Mouse (Mus musculus) cerebellum, adult 9-11 months (tissue): ENCODE results near the gene Rsl24d1.
"Not testable (repeated sequence)": the region's sequence is repeated elsewhere in the genome, so short reads cannot be mapped to it uniquely, and the experiment has no call there.

Experiments used
- DNase-seq: peaks from one replicate; pipeline ENCODE4 v3.0.0; 2022

Rsl24d1 gene

GRCm38 (mm10) chr9:73112919-73113906 lies at the start of gene Rsl24d1:
Gene Rsl24d1 (plus strand): TSS chr9:73113426.
- DNase-seq: peak; percentile 91

GRCm38 (mm10) chr9:73063621-73064290 lies 49.5 kb upstream of the Rsl24d1 start:
- no peak for DNase-seq

- DNase-seq: no peak
Observed at GRCm38 (mm10) chr9:73067086-73067485, 46.1 kb upstream of the Rsl24d1 start.

GRCm38 (mm10) chr9:73068230-73068679 lies 45.0 kb upstream of the Rsl24d1 start:
- DNase-seq: no peak

- DNase-seq: no peak
Observed at GRCm38 (mm10) chr9:73068688-73069087, 44.5 kb upstream of the Rsl24d1 start.

- DNase-seq: no peak
Observed at GRCm38 (mm10) chr9:73070971-73071659, 42.1 kb upstream of the Rsl24d1 start.

- DNase-seq: no peak
Observed at GRCm38 (mm10) chr9:73072426-73072825, 40.8 kb upstream of the Rsl24d1 start.

GRCm38 (mm10) chr9:73073169-73073568 lies 40.1 kb upstream of the Rsl24d1 start:
- DNase-seq: no peak

- not testable (repeated sequence) for DNase-seq
Observed at GRCm38 (mm10) chr9:73079349-73079748, 33.9 kb upstream of the Rsl24d1 start.

- DNase-seq: no peak
Observed at GRCm38 (mm10) chr9:73079801-73080325, 33.4 kb upstream of the Rsl24d1 start.

GRCm38 (mm10) chr9:73082291-73083000 lies 30.8 kb upstream of the Rsl24d1 start:
- DNase-seq: peak; percentile 95

- no peak for DNase-seq
Observed at GRCm38 (mm10) chr9:73083956-73084355, 29.3 kb upstream of the Rsl24d1 start.

GRCm38 (mm10) chr9:73085845-73086244 lies 27.4 kb upstream of the Rsl24d1 start:
- no peak for DNase-seq

- DNase-seq: no peak
Observed at GRCm38 (mm10) chr9:73087121-73087520, 26.1 kb upstream of the Rsl24d1 start.

- DNase-seq: no peak
Observed at GRCm38 (mm10) chr9:73087581-73087980, 25.6 kb upstream of the Rsl24d1 start.

- DNase-seq: no peak
Observed at GRCm38 (mm10) chr9:73089222-73089920, 23.9 kb upstream of the Rsl24d1 start.

GRCm38 (mm10) chr9:73090121-73090520 lies 23.1 kb upstream of the Rsl24d1 start:
- DNase-seq: no peak

- peak; percentile 56 for DNase-seq
Observed at GRCm38 (mm10) chr9:73091747-73092146, 21.5 kb upstream of the Rsl24d1 start.

- no peak for DNase-seq
Observed at GRCm38 (mm10) chr9:73094580-73094979, 18.6 kb upstream of the Rsl24d1 start.

GRCm38 (mm10) chr9:73097898-73098297 lies 15.3 kb upstream of the Rsl24d1 start:
- no peak for DNase-seq

GRCm38 (mm10) chr9:73101536-73101935 lies 11.7 kb upstream of the Rsl24d1 start, which contains the start of gene Khdc3:
Gene Khdc3 (plus strand): TSS chr9:73101836.
- DNase-seq: no peak
